Mouse (Mus musculus) CH12.LX (cell line): ENCODE measurements around the gene Lrch1. TPM values are rescaled to one million over a fixed set of nuclear protein-coding genes. Genes with fewer than 3 reads are reported as not detected.
A peak's percentile ranks its signal among the peaks of the same experiment; 100 is the strongest.

Experiments
- DNase-seq: peaks from one replicate; pipeline ENCODE4 v3.0.0-alpha.2; 2013; ENCODE audit errors: extremely low read depth
- H3K27ac ChIP-seq: 2 replicates; pipeline ENCODE4 v1.5.1; 2012; ENCODE audit warnings: low read depth, mild to moderate bottlenecking, control low read depth, moderate library complexity; ENCODE audit not compliant: insufficient read depth
- H3K27me3 ChIP-seq: replicated peaks from 2 replicates; pipeline ENCODE3; 2012; ENCODE audit warnings: inconsistent platforms
- H3K36me3 ChIP-seq, 2 experiments: replicated peaks in 1 of 2; 2 replicates each; pipeline versions ENCODE3 to v1.6.1; 2012; ENCODE audit warnings: inconsistent platforms in 1 of 2, low read length in 1 of 2, mild to moderate bottlenecking in 1 of 2, mixed read lengths in 1 of 2, moderate library complexity in 1 of 2; ENCODE audit not compliant: control insufficient read depth in 1 of 2, insufficient read depth in 1 of 2
- H3K4me1 ChIP-seq, 2 experiments: 2 replicates each; pipeline ENCODE4 v1.6.1; 2012; ENCODE audit warnings: inconsistent platforms in 1 of 2, moderate library complexity in 1 of 2; ENCODE audit not compliant: insufficient read depth in 2 of 2, control insufficient read depth in 1 of 2
- H3K4me2 ChIP-seq: 2 replicates; pipeline ENCODE4 v1.6.1; 2012; ENCODE audit warnings: low read depth, mild to moderate bottlenecking, control low read depth; ENCODE audit not compliant: poor library complexity, insufficient read depth, severe bottlenecking
- H3K4me3 ChIP-seq, 3 experiments: fragments of 150-350 bp in 1 of 3; sonication (generic) in 1 of 3; replicated peaks in 1 of 3; 2 replicates each; pipeline versions ENCODE3 to v1.5.1; 2011 to 2012; ENCODE audit warnings: low read depth in 2 of 3, low read length in 2 of 3, mild to moderate bottlenecking in 2 of 3, moderate library complexity in 2 of 3, control low read depth in 1 of 3, improper control_type of control experiment in 1 of 3, inconsistent platforms in 1 of 3, mixed read lengths in 1 of 3; ENCODE audit not compliant: poor library complexity in 1 of 3
- H3K79me2 ChIP-seq: replicated peaks from 2 replicates; pipeline ENCODE4 v1.6.1; 2012; ENCODE audit warnings: mild to moderate bottlenecking, moderate library complexity; ENCODE audit not compliant: control insufficient read depth, poor library complexity, insufficient read depth, severe bottlenecking; ENCODE audit errors: extremely low read depth
- H3K9ac ChIP-seq: 2 replicates; pipeline ENCODE4 v1.6.1; 2012; ENCODE audit warnings: low read depth, mild to moderate bottlenecking, control low read depth, moderate library complexity; ENCODE audit not compliant: insufficient read depth
- H3K9me3 ChIP-seq: replicated peaks from 2 replicates; pipeline ENCODE3; 2012; ENCODE audit warnings: low read length, inconsistent platforms, mixed read lengths
- BHLHE40 ChIP-seq: IDR thresholded peaks from 2 replicates; pipeline ENCODE4 v1.6.1; 2011; ENCODE audit warnings: mild to moderate bottlenecking, low read depth, low read length, improper control_type of control experiment
- CHD1 ChIP-seq: IDR thresholded peaks from 2 replicates; pipeline ENCODE4 v1.6.1; 2012; ENCODE audit warnings: low read depth, low read length, improper control_type of control experiment, inconsistent platforms
- CHD2 ChIP-seq: IDR thresholded peaks from 2 replicates; pipeline ENCODE4 v1.6.1; 2011; ENCODE audit warnings: low read length, improper control_type of control experiment
- ELF1 ChIP-seq: IDR thresholded peaks from 2 replicates; pipeline ENCODE4 v1.6.1; 2014; ENCODE audit warnings: low read depth, mild to moderate bottlenecking, inconsistent platforms, low read length, improper control_type of control experiment
- EP300 ChIP-seq: IDR thresholded peaks from 2 replicates; pipeline ENCODE4 v1.6.1; 2011; ENCODE audit warnings: low read length, improper control_type of control experiment
- GABPA ChIP-seq: IDR thresholded peaks from 2 replicates; pipeline ENCODE4 v1.6.1; 2012; ENCODE audit warnings: low read depth, low read length, improper control_type of control experiment, inconsistent platforms; ENCODE audit not compliant: insufficient replicate concordance
- HCFC1 ChIP-seq: IDR thresholded peaks from 2 replicates; pipeline ENCODE4 v1.6.1; 2012; ENCODE audit warnings: low read depth, mild to moderate bottlenecking, inconsistent platforms, low read length, improper control_type of control experiment
- KAT2A ChIP-seq: IDR thresholded peaks from 2 replicates; pipeline ENCODE4 v1.6.1; 2012; ENCODE audit warnings: low read length, improper control_type of control experiment, inconsistent platforms; ENCODE audit not compliant: insufficient replicate concordance
- MAZ ChIP-seq: IDR thresholded peaks from 2 replicates; pipeline ENCODE4 v1.6.1; 2012; ENCODE audit warnings: low read depth, mild to moderate bottlenecking, inconsistent platforms, low read length, improper control_type of control experiment, moderate library complexity
- MEF2A ChIP-seq: IDR thresholded peaks from 2 replicates; pipeline ENCODE4 v1.6.1; 2014; ENCODE audit warnings: low read depth, mild to moderate bottlenecking, inconsistent platforms, low read length, improper control_type of control experiment, borderline replicate concordance
- MXI1 ChIP-seq: IDR thresholded peaks from 2 replicates; pipeline ENCODE4 v1.6.1; 2011; ENCODE audit warnings: mild to moderate bottlenecking, low read depth, low read length, improper control_type of control experiment
- NELFE ChIP-seq: IDR thresholded peaks from 2 replicates; pipeline ENCODE4 v1.6.1; 2011; ENCODE audit warnings: low read depth, low read length, improper control_type of control experiment
- NRF1 ChIP-seq: IDR thresholded peaks from 2 replicates; pipeline ENCODE4 v1.6.1; 2014; ENCODE audit warnings: low read depth, mild to moderate bottlenecking, inconsistent platforms, low read length, improper control_type of control experiment, moderate library complexity
- PAX5 ChIP-seq: IDR thresholded peaks from 2 replicates; pipeline ENCODE4 v1.6.1; 2012; ENCODE audit warnings: low read length, inconsistent platforms, mixed read lengths
- POLR2AphosphoS2 ChIP-seq: IDR thresholded peaks from 2 replicates; pipeline ENCODE4 v1.6.1; 2011; ENCODE audit warnings: low read depth, low read length, improper control_type of control experiment
- SIN3A ChIP-seq: IDR thresholded peaks from 2 replicates; pipeline ENCODE4 v1.6.1; 2012; ENCODE audit warnings: low read length, improper control_type of control experiment, inconsistent platforms
- TBP ChIP-seq: conservative IDR thresholded peaks from 2 replicates; pipeline ENCODE4 v1.6.1; 2011; ENCODE audit warnings: low read depth, low read length, improper control_type of control experiment
- TCF12 ChIP-seq: IDR thresholded peaks from 2 replicates; pipeline ENCODE4 v1.6.1; 2014; ENCODE audit warnings: low read depth, mild to moderate bottlenecking, inconsistent platforms, low read length, improper control_type of control experiment
- UBTF ChIP-seq: IDR thresholded peaks from 2 replicates; pipeline ENCODE4 v1.6.1; 2012; ENCODE audit warnings: low read depth, mild to moderate bottlenecking, inconsistent platforms, low read length, improper control_type of control experiment, moderate library complexity
- USF1 ChIP-seq: IDR thresholded peaks from 2 replicates; pipeline ENCODE4 v1.6.1; 2014; ENCODE audit warnings: low read depth, mild to moderate bottlenecking, inconsistent platforms, low read length, improper control_type of control experiment
- ZNF384 ChIP-seq: IDR thresholded peaks from 2 replicates; pipeline ENCODE4 v1.6.1; 2012; ENCODE audit warnings: low read depth, low read length, improper control_type of control experiment, inconsistent platforms
- dilution Hi-C: fragments of 300-500 bp; cut with MboI; formaldehyde crosslinking; loops from 2 replicates; pipeline ENCODE4 v1.14.3; 2020; ENCODE audit warnings: low sequenced_read_pairs; ENCODE audit not compliant: extremely low pct_unique_long_range_greater_than_20kb, extremely low pct_ligation_motif_present
- in situ Hi-C: fragments of 300-500 bp; cut with MboI; formaldehyde crosslinking; loops from 3 replicates; pipeline ENCODE4 v1.14.3; 2019; ENCODE audit warnings: low sequenced_read_pairs, low pct_ligation_motif_present, low pct_unique_long_range_greater_than_20kb, mixed read lengths
- polyA plus RNA-seq: library from polyadenylated mRNA; unstranded; fragments of >175 nt; gene quantifications from 2 replicates; pipeline ENCODE4 v1.2.1, GENCODE M21; 2012; ENCODE audit warnings: low read depth; ENCODE audit not compliant: insufficient read length
- total RNA-seq, 2 experiments: library from RNA; depleted of rRNA; stranded (reverse); fragments of 300-350 nt in 1 of 2; fragments of >200 nt in 1 of 2; gene quantifications; 2 replicates each; pipeline ENCODE4 v1.2.3; 2012 to 2014

The Lrch1 gene
- total and polyA plus RNA-seq, 3 experiments: 10.3 to 23.3 (median 12.8) TPM

GRCm38 (mm10) chr14:74845661-74846274 lies 101.9 kb downstream of the Lrch1 start:
- H3K9ac ChIP-seq: no peak overlapping the region
- no peak overlapping the region for H3K27ac ChIP-seq
- H3K4me2 ChIP-seq: peak overlapping the region; percentile 2; the same call in 1 of the 2 replicates
- H3K36me3 ChIP-seq: peaks cover 0 to 9% of the 10 kb centered on the region in 2 experiments
- no peak for DNase-seq
- TF ChIP-seq MXI1: no peak
- no peak for TF ChIP-seq POLR2AphosphoS2
- no peak for TF ChIP-seq CHD1
- TF ChIP-seq ELF1: peak; percentile 62
- TF ChIP-seq BHLHE40: peak; percentile 7; the same call in 1 of the 2 replicates
- TF ChIP-seq, all 38 proteins: peak for 2
- dilution Hi-C loops: no loop called here
- in situ Hi-C loops: no loop called here
- Histone ChIP-seq H3K9me3 (no peaks in the 10 kb centered on the region), H3K4me1 (peaks cover 11 to 52% of the 10 kb centered on the region in 2 experiments), H3K27me3 (no peaks in the 10 kb centered on the region), H3K79me2 (no peaks in the 10 kb centered on the region), H3K4me3 (peak overlapping the region in 1 of 3 experiments; percentile 10)

GRCm38 (mm10) chr14:74841708-74842107 lies 106.0 kb downstream of the Lrch1 start:
- no peak overlapping the region for H3K27ac ChIP-seq

DNA sequence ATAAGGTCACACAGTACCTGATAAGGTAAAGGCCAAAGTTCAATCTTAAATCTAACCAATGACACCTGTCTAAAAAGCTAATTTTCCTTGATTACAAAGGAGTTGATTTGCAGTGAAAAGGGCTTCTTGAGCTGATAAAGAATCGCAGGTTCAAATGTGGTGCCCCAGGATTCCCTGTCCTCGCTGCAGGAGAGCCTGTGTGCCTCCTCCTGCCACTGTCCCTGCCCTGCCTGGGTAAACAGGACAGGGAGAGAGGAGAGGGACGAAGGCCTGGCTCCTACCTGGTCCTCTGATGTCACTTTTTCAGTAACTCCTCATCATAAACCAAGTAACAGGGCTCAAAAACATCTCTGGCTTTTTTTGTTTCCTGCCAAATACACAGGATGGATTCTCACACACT lies 106.4 kb downstream of the Lrch1 start:
- no peak overlapping the region for H3K9ac ChIP-seq
- H3K4me2 ChIP-seq: no peak overlapping the region; the same call in 1 of the 2 replicates
- H3K79me2 ChIP-seq: peaks cover 3% of the 10 kb centered on the region; the same call in 1 of the 2 replicates
- in situ Hi-C loops: no loop called here
- dilution Hi-C loops: no loop called here
- no peak overlapping the region for H3K27ac ChIP-seq
- no peak for DNase-seq
- no peak overlapping the region for H3K4me3 ChIP-seq
- no peak for TF ChIP-seq GABPA
- TF ChIP-seq EP300: no peak
- TF ChIP-seq HCFC1: no peak
- TF ChIP-seq NRF1: no peak
- TF ChIP-seq PAX5: no peak
- no peak for TF ChIP-seq MEF2A
- TF ChIP-seq TCF12: no peak
- no peak for TF ChIP-seq KAT2A
- TF ChIP-seq MAZ: no peak
- no peak for TF ChIP-seq NELFE
- no peak for TF ChIP-seq SIN3A
- no peak for TF ChIP-seq USF1
- no peak for TF ChIP-seq CHD1
- no peak for TF ChIP-seq TBP
- no peak for TF ChIP-seq UBTF
- TF ChIP-seq MXI1: no peak
- TF ChIP-seq, all 38 proteins: peak for 0
- Histone ChIP-seq H3K27me3 (no peaks in the 10 kb centered on the region), H3K36me3 (peaks cover 0 to 22% of the 10 kb centered on the region in 2 experiments), H3K4me1 (peaks cover 5 to 51% of the 10 kb centered on the region in 2 experiments), H3K9me3 (no peaks in the 10 kb centered on the region)

More at GRCm38 (mm10) chr14:74841708-74842107, 106.0 kb downstream of the Lrch1 start:
- Histone ChIP-seq H3K9me3 (no peaks in the 10 kb centered on the region), H3K79me2 (0 out of 2 replicates have a peak, but pooled peaks cover 3% of the 10 kb centered on the region), H3K4me1 (peaks cover 5 to 52% of the 10 kb centered on the region in 2 experiments), H3K4me3 (no peak overlapping the region), H3K36me3 (peaks cover 0 to 21% of the 10 kb centered on the region in 2 experiments), H3K4me2 (no peak overlapping the region), H3K9ac (no peak overlapping the region), H3K27me3 (no peaks in the 10 kb centered on the region)
- DNase-seq: peak; percentile 45
- in situ Hi-C loops (no loop called here), dilution Hi-C loops (no loop called here)
- TF ChIP-seq ZNF384 (peak; percentile 87), UBTF (no peak), CHD2 (no peak)
